Mouse (Mus musculus): ENCODE measurements around the gene Sh2d7.

DNA sequence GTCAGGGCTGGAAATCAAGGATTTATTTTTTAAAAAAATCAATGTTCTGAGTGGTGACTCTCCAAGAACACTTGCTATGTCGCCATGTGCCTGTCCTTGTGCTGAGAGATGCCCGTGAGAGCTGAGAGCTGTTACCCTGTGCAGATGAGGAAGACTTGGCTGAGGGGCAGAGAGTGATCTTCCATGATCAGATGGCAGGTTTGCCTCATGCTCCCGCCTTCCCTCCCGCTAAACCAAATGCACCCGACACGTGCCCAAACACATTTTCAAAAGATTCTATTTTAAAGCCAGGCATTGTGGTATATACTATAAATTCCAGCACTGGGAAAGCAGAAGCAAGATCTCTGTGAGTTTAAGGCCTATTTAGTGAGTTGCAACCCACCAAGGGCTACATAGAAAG is 7.9 kb upstream of the Sh2d7 start:
- no peak for TF ChIP-seq CTCF (IDR thresholded peaks at IDR 0.05; ENCODE audit: borderline replicate concordance, insufficient read depth, low read length)
- TF ChIP-seq POLR2A (IDR thresholded peaks at IDR 0.05; ENCODE audit: low read depth, low read length): no peak

Data from embryonic fibroblast, embryonic 13.5 days (primary cell).